Mouse (Mus musculus) MEL (cell line): Measurements from ENCODE around the gene Mst1. TPM values are rescaled to one million over a fixed set of nuclear protein-coding genes. Genes with fewer than 3 reads are reported as not detected.

Experiments
- DNase-seq: peaks from one replicate; pipeline ENCODE4 v3.0.0; 2011; ENCODE audit warnings: low read depth, low spot score
- H3K27ac ChIP-seq: 2 replicates; pipeline ENCODE4 v1.5.1; 2012; ENCODE audit warnings: low read depth, mild to moderate bottlenecking, control low read depth, low read length, moderate library complexity; ENCODE audit not compliant: control insufficient read depth
- H3K27me3 ChIP-seq, 2 experiments: fragments of 150-350 bp in 1 of 2; sonication (generic) in 1 of 2; 2 replicates each; pipeline ENCODE4 v1.6.1; 2012; ENCODE audit warnings: low read length in 2 of 2, mild to moderate bottlenecking in 2 of 2, improper control_type of control experiment in 1 of 2, moderate library complexity in 1 of 2; ENCODE audit not compliant: insufficient read depth in 2 of 2, control insufficient read depth in 1 of 2
- H3K36me3 ChIP-seq, 2 experiments: 2 replicates each; pipeline ENCODE4 v1.6.1; 2012 to 2014; ENCODE audit warnings: low read length in 2 of 2, improper control_type of control experiment in 1 of 2, inconsistent platforms in 1 of 2, mild to moderate bottlenecking in 1 of 2; ENCODE audit not compliant: insufficient read depth in 2 of 2, control insufficient read depth in 1 of 2
- H3K4me1 ChIP-seq, 2 experiments: fragments of 150-350 bp in 1 of 2; sonication (generic) in 1 of 2; 2 replicates each; pipeline ENCODE4 v1.6.1; 2012; ENCODE audit warnings: low read length in 2 of 2, improper control_type of control experiment in 1 of 2, mild to moderate bottlenecking in 1 of 2; ENCODE audit not compliant: insufficient read depth in 2 of 2, control insufficient read depth in 1 of 2
- H3K4me3 ChIP-seq, 2 experiments: fragments of 150-350 bp in 1 of 2; sonication (generic) in 1 of 2; 2 replicates each; pipeline ENCODE4 v1.5.1; 2012; ENCODE audit warnings: low read depth in 2 of 2, low read length in 2 of 2, mild to moderate bottlenecking in 2 of 2, moderate library complexity in 2 of 2, control low read depth in 1 of 2, improper control_type of control experiment in 1 of 2; ENCODE audit not compliant: control insufficient read depth in 1 of 2, insufficient read depth in 1 of 2
- H3K79me2 ChIP-seq: 2 replicates; pipeline ENCODE4 v1.6.1; 2012; ENCODE audit warnings: mild to moderate bottlenecking, low read length, moderate library complexity; ENCODE audit not compliant: control insufficient read depth, poor library complexity, insufficient read depth
- H3K9ac ChIP-seq: 2 replicates; pipeline ENCODE4 v1.6.1; 2012; ENCODE audit warnings: low read depth, mild to moderate bottlenecking, control low read depth, low read length, moderate library complexity; ENCODE audit not compliant: control insufficient read depth, poor library complexity, severe bottlenecking
- H3K9me3 ChIP-seq: fragments of 150-350 bp; sonication (generic); replicated peaks from 2 replicates; pipeline ENCODE4 v1.6.1; 2012; ENCODE audit warnings: mild to moderate bottlenecking, low read length, improper control_type of control experiment, moderate library complexity; ENCODE audit not compliant: insufficient read depth
- CHD1 ChIP-seq: IDR thresholded peaks from 2 replicates; pipeline ENCODE4 v1.6.1; 2012; ENCODE audit warnings: low read depth, mild to moderate bottlenecking, inconsistent platforms, low read length, improper control_type of control experiment
- CTCF ChIP-seq, 3 experiments: IDR thresholded peaks in 2 of 3; conservative IDR thresholded peaks in 1 of 3; 2 replicates each; pipeline ENCODE4 v1.5.1; 2011 to 2012; ENCODE audit warnings: low read length in 3 of 3, low read depth in 2 of 3, mild to moderate bottlenecking in 2 of 3, improper control_type of control experiment in 1 of 3, inconsistent platforms in 1 of 3, mixed read lengths in 1 of 3, moderate library complexity in 1 of 3; ENCODE audit not compliant: control insufficient read depth in 1 of 3, insufficient read depth in 1 of 3, poor library complexity in 1 of 3, severe bottlenecking in 1 of 3
- E2F4 ChIP-seq: IDR thresholded peaks from 2 replicates; pipeline ENCODE4 v1.6.1; 2011; ENCODE audit warnings: low read depth, low read length, improper control_type of control experiment, borderline replicate concordance
- ELF1 ChIP-seq: IDR thresholded peaks from 2 replicates; pipeline ENCODE4 v1.6.1; 2014; ENCODE audit warnings: low read depth, mild to moderate bottlenecking, inconsistent platforms, low read length, improper control_type of control experiment, moderate library complexity
- EP300 ChIP-seq, 2 experiments: IDR thresholded peaks; 2 replicates each; pipeline ENCODE4 v1.6.1; 2011; ENCODE audit warnings: improper control_type of control experiment in 2 of 2, low read length in 2 of 2, low read depth in 1 of 2, mild to moderate bottlenecking in 1 of 2
- GABPA ChIP-seq: IDR thresholded peaks from 2 replicates; pipeline ENCODE4 v1.6.1; 2012; ENCODE audit warnings: low read depth, mild to moderate bottlenecking, inconsistent platforms, low read length, improper control_type of control experiment, moderate library complexity
- GATA1 ChIP-seq: IDR thresholded peaks from 2 replicates; pipeline ENCODE4 v1.6.1; 2011; ENCODE audit warnings: low read depth, low read length, improper control_type of control experiment
- HCFC1 ChIP-seq: IDR thresholded peaks from 2 replicates; pipeline ENCODE4 v1.6.1; 2012; ENCODE audit warnings: low read depth, mild to moderate bottlenecking, inconsistent platforms, low read length, improper control_type of control experiment, moderate library complexity
- JUND ChIP-seq: IDR thresholded peaks from 2 replicates; pipeline ENCODE4 v1.6.1; 2011; ENCODE audit warnings: low read depth, mild to moderate bottlenecking, improper control_type of control experiment, low read length
- MAX ChIP-seq: IDR thresholded peaks from 2 replicates; pipeline ENCODE4 v1.6.1; 2011; ENCODE audit warnings: low read length, improper control_type of control experiment
- MAZ ChIP-seq: IDR thresholded peaks from 2 replicates; pipeline ENCODE4 v1.6.1; 2012; ENCODE audit warnings: low read depth, mild to moderate bottlenecking, inconsistent platforms, low read length, improper control_type of control experiment
- MEF2A ChIP-seq: IDR thresholded peaks from 2 replicates; pipeline ENCODE4 v1.6.1; 2014; ENCODE audit warnings: low read depth, mild to moderate bottlenecking, inconsistent platforms, low read length, improper control_type of control experiment; ENCODE audit not compliant: poor library complexity, insufficient replicate concordance, severe bottlenecking; ENCODE audit errors: extremely low read depth
- MXI1 ChIP-seq: IDR thresholded peaks from 2 replicates; pipeline ENCODE4 v1.6.1; 2011; ENCODE audit warnings: mild to moderate bottlenecking, low read depth, low read length, improper control_type of control experiment
- MYC ChIP-seq: IDR thresholded peaks from 2 replicates; pipeline ENCODE4 v1.6.1; 2011; ENCODE audit warnings: low read depth, mild to moderate bottlenecking, low read length, improper control_type of control experiment, moderate library complexity
- NELFE ChIP-seq: IDR thresholded peaks from 2 replicates; pipeline ENCODE4 v1.6.1; 2011; ENCODE audit warnings: low read depth, low read length, improper control_type of control experiment
- NRF1 ChIP-seq: IDR thresholded peaks from 2 replicates; pipeline ENCODE4 v1.6.1; 2014; ENCODE audit warnings: low read depth, mild to moderate bottlenecking, inconsistent platforms, low read length, improper control_type of control experiment, moderate library complexity; ENCODE audit not compliant: poor library complexity, insufficient read depth, severe bottlenecking
- POLR2A ChIP-seq, 2 experiments: IDR thresholded peaks; 2 replicates each; pipeline ENCODE4 v1.6.1; 2011 to 2012; ENCODE audit warnings: low read length in 2 of 2, mild to moderate bottlenecking in 2 of 2, control low read depth in 1 of 2, improper control_type of control experiment in 1 of 2, low read depth in 1 of 2, moderate library complexity in 1 of 2; ENCODE audit not compliant: control insufficient read depth in 1 of 2, insufficient read depth in 1 of 2, poor library complexity in 1 of 2
- POLR2AphosphoS2 ChIP-seq: IDR thresholded peaks from 2 replicates; pipeline ENCODE4 v1.6.1; 2011; ENCODE audit warnings: low read length, improper control_type of control experiment
- RCOR1 ChIP-seq: IDR thresholded peaks from 2 replicates; pipeline ENCODE4 v1.6.1; 2012; ENCODE audit warnings: low read depth, mild to moderate bottlenecking, inconsistent platforms, low read length, improper control_type of control experiment
- SIN3A ChIP-seq: IDR thresholded peaks from 2 replicates; pipeline ENCODE4 v1.6.1; 2012; ENCODE audit warnings: low read length, improper control_type of control experiment, inconsistent platforms
- SMC3 ChIP-seq: IDR thresholded peaks from 2 replicates; pipeline ENCODE4 v1.6.1; 2011; ENCODE audit warnings: low read depth, low read length, improper control_type of control experiment
- TAL1 ChIP-seq: IDR thresholded peaks from 2 replicates; pipeline ENCODE4 v1.6.1; 2012; ENCODE audit warnings: mild to moderate bottlenecking, inconsistent platforms, low read length, moderate library complexity, mixed read lengths
- TBP ChIP-seq: IDR thresholded peaks from 2 replicates; pipeline ENCODE4 v1.8.0; 2011; ENCODE audit warnings: low read depth, low read length, improper control_type of control experiment
- TCF12 ChIP-seq: IDR thresholded peaks from 2 replicates; pipeline ENCODE4 v1.6.1; 2014; ENCODE audit warnings: low read depth, mild to moderate bottlenecking, inconsistent platforms, low read length, improper control_type of control experiment, moderate library complexity
- UBTF ChIP-seq: IDR thresholded peaks from 2 replicates; pipeline ENCODE4 v1.6.1; 2012; ENCODE audit warnings: low read depth, mild to moderate bottlenecking, inconsistent platforms, low read length, improper control_type of control experiment, moderate library complexity, borderline replicate concordance; ENCODE audit not compliant: insufficient read depth
- ZC3H11A ChIP-seq: IDR thresholded peaks from 2 replicates; pipeline ENCODE4 v1.6.1; 2012; ENCODE audit warnings: low read depth, mild to moderate bottlenecking, inconsistent platforms, low read length, improper control_type of control experiment
- ZKSCAN1 ChIP-seq: IDR thresholded peaks from 2 replicates; pipeline ENCODE4 v1.6.1; 2012; ENCODE audit warnings: low read depth, mild to moderate bottlenecking, inconsistent platforms, low read length, improper control_type of control experiment, moderate library complexity
- ZMIZ1 ChIP-seq: IDR thresholded peaks from 2 replicates; pipeline ENCODE4 v1.6.1; 2012; ENCODE audit warnings: low read depth, mild to moderate bottlenecking, inconsistent platforms, low read length, improper control_type of control experiment, moderate library complexity
- polyA plus RNA-seq, 2 experiments: library from polyadenylated mRNA; stranded (reverse) in 1 of 2; unstranded in 1 of 2; fragments of >175 nt in 1 of 2; fragments of >200 nt in 1 of 2; gene quantifications; 2 replicates each; pipeline versions ENCODE4 v1.2.1 to v1.2.4; 2012; ENCODE audit warnings: low replicate concordance in 2 of 2, low read depth in 1 of 2; ENCODE audit not compliant: insufficient read length in 2 of 2, insufficient read depth in 1 of 2, missing spikeins in 1 of 2
- total RNA-seq: library from RNA; depleted of rRNA; stranded (reverse); fragments of 300-350 nt; gene quantifications from 2 replicates; pipeline ENCODE4 v1.2.3, GENCODE M21; 2012

Mst1 gene
- total and polyA plus RNA-seq, 3 experiments: 1.6 to 10.0 TPM; not detected in 1

GRCm38 (mm10) chr9:108093586-108093985 lies 13.3 kb downstream of the Mst1 start:
- no peaks in the 10 kb centered on the region for H3K9me3 ChIP-seq
- TF ChIP-seq ELF1 (no peak), MAZ (no peak), POLR2A (IDR thresholded peaks at IDR 0.05; ENCODE audit: control insufficient read depth in 1 of 2, insufficient read depth in 1 of 2, low read depth in 1 of 2, low read length in 2 of 2, poor library complexity in 1 of 2) (no peak), JUND (no peak), MYC (no peak), E2F4 (no peak), CHD1 (no peak), CTCF (IDR thresholded peaks at IDR 0.05 in 2 of 3, conservative IDR thresholded peaks at IDR 0.05 in 1 of 3; ENCODE audit: control insufficient read depth in 1 of 3, insufficient read depth in 1 of 3, low read depth in 2 of 3, low read length in 3 of 3, poor library complexity in 1 of 3, severe bottlenecking in 1 of 3) (no peak), MEF2A (no peak), POLR2AphosphoS2 (no peak), MAX (no peak), NRF1 (no peak), NELFE (no peak), SMC3 (no peak), TAL1 (no peak), RCOR1 (no peak), ZC3H11A (no peak), ZKSCAN1 (no peak), GABPA (no peak), EP300 (IDR thresholded peaks at IDR 0.05; ENCODE audit: low read depth in 1 of 2, low read length in 2 of 2) (no peak)
- no peak for DNase-seq
- H3K27me3 ChIP-seq: no peaks in the 10 kb centered on the region
- peaks cover 3 to 10% of the 10 kb centered on the region in 2 experiments; a peak in 3 of 4 replicates for H3K4me1 ChIP-seq
- H3K9ac ChIP-seq: peak overlapping the region; percentile 93
- H3K79me2 ChIP-seq: peaks cover 10% of the 10 kb centered on the region
- H3K36me3 ChIP-seq: no peaks in the 10 kb centered on the region; a peak in 1 of 4 replicates
- peak overlapping the region; percentile 77 to 82 for H3K4me3 ChIP-seq
- H3K27ac ChIP-seq: 0 out of 2 replicates have a peak overlapping the region, but pooled peaks have one; percentile 2

GRCm38 (mm10) chr9:108094184-108094941 lies 14.1 kb downstream of the Mst1 start, which contains the start of gene Apeh:
TSS of gene Apeh (minus strand) at chr9:108094606.
- Histone ChIP-seq H3K79me2 (peaks cover 10% of the 10 kb centered on the region), H3K4me1 (peaks cover 3 to 10% of the 10 kb centered on the region in 2 experiments; a peak in 3 of 4 replicates), H3K4me3 (peak within 1 kb of the TSS; percentile 77 to 82), H3K36me3 (no peaks in the 10 kb centered on the region; a peak in 1 of 4 replicates), H3K9ac (peak within 1 kb of the TSS; percentile 93), H3K9me3 (no peaks in the 10 kb centered on the region), H3K27ac (peak within 1 kb of the TSS; percentile 86), H3K27me3 (no peaks in the 10 kb centered on the region)
- peak; percentile 93 for TF ChIP-seq ELF1
- TF ChIP-seq SIN3A: peak; percentile 78
- TF ChIP-seq POLR2AphosphoS2: peak; percentile 84
- peak; percentile 69 for TF ChIP-seq ZMIZ1
- peak; percentile 87 for TF ChIP-seq NELFE
- no peak for TF ChIP-seq UBTF
- no peak for TF ChIP-seq GATA1
- TF ChIP-seq GABPA: no peak
- peak; percentile 43 to 86; a peak in 3 of 4 replicates for TF ChIP-seq POLR2A (IDR thresholded peaks at IDR 0.05; ENCODE audit: control insufficient read depth in 1 of 2, insufficient read depth in 1 of 2, low read depth in 1 of 2, low read length in 2 of 2, poor library complexity in 1 of 2)
- 0 out of 2 replicates have a peak, but pooled peaks have one; percentile 24 for TF ChIP-seq TCF12
- TF ChIP-seq TBP: 0 out of 2 replicates have a peak, but pooled peaks have one; percentile 18
- peak; percentile 69 for TF ChIP-seq MXI1
- TF ChIP-seq HCFC1: peak; percentile 77; the same call in 1 of the 2 replicates
- 0 out of 2 replicates have a peak, but pooled peaks have one; percentile 51 for TF ChIP-seq MAZ
- no peak for TF ChIP-seq CHD1
- DNase-seq: peak; percentile 97
